Mouse (Mus musculus): Measurements from ENCODE around the gene Cyfip2.

Gene Cyfip2

DNA sequence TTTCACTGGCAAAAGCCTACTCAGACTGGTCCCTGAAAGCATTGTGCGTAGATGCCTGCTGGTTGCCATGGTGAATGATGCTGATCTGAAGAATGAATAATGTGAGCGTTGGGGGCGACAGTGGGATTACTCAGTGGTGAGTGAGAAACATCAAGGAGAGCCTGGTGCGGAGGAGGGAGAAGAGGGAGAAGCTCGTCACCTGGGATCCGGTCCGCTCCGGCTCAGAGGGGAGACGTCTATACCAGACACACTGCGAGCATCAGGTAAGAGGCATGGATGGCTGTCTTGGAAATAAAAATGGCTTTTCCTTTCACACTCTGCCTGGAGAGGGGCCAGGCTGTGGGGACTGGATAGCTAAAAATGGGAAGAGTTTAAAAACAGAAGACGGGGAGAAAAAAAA lies 77.3 kb downstream of the Cyfip2 start, which contains the start of gene Fndc9:
TSS of gene Fndc9 (plus strand) at position 198 of the 400 bp plus-strand sequence.
- DNase-seq (ENCODE audit: low spot score) = no peak

DNA sequence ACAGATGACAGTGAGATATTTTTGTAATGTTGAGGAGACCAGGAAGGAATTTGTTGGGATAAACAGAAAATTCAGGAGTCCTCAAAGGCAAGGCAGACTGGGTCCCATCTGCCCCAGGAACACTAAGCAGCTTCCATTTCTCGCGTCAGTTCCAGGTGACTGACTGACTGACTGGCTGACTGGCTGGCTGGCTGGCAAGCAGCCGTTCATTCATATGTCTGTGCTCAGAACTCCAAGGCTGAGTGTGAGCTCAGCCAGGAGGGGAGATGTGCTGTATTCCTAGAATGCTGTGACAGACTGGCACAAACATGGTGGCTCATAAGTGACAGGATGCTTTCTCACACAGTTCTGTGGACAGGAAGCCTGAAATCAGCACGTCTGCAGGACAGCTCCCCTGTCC lies 78.7 kb downstream of the Cyfip2 start:
- DNase-seq (ENCODE audit: low spot score) = no peak

DNA sequence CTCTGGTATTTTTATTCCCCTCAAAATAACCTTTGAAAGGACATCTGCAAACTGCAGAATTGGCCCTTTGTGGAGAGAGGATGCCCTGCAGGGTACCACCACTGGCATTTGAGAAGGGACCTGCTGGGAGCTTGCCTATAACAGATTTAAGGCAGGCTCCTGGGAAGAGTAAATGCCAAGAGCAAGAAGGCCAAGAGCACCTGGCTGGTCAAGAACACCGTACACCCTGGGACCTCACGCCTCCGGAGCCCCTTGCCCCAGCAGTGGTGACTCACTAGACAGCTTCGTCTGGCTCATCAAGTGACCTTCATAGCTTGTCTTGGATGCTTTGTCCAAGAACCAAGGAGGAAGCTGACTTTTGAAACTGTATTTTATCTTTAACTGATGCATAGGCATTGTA lies 79.9 kb downstream of the Cyfip2 start:
- no peak for DNase-seq (ENCODE audit: low spot score)

DNA sequence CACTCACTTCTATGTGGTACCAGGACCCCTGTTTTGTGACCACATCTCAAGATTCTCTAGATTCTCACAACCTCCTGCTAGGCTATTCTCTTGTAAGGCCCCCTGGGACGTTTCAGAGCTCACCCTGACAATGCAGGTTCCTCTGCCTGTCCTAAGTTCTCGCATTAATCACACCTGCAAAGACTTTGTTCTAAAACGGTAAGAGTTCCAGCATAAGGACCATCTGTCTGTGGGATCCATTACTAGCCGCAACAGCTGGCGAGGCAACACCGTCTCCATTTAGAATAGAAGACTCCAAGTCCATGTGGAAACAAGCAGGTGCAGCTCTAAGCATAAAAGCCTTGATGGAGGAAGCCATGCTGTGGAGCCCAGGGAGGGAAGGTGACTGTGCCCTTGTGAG lies 82.5 kb downstream of the Cyfip2 start:
- DNase-seq (ENCODE audit: low spot score) = no peak

DNA sequence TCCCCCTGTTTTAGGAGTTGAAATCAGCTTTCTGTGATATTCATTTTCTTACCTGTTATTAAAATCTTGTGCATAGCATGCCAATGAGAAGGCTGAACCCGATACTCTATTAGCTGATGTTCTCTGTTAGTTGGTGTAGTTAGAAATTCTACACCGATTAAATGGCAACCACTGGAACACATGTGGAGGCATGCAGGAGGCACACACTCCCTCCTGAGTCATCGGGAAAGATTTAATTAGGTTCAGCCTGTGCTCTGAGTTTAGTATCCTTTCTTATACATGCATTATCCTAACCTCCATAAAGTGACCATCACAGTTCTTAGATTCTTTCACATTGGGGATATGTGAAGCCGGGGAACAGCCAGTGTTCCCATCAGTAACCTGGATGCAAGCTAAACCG lies 87.3 kb downstream of the Cyfip2 start:
- DNase-seq (ENCODE audit: low spot score) = no peak

DNA sequence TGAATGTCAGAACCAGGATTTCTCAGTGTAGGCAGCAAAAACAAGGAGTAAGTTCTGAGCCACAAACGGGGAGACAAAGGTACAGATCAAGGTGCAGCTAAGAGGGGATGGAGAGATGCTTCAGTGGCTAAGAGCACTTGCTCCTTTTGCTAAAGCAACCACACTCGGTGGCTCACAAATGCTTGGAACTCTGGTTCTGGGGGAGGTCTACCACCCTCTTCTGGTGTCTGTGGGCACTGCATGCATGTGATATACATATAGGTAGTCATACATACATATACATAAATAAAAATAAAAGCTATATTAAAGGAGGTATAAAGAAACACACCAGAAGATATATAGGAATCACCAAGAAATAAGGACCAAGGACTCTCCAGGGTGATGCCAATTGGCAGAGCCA lies 89.1 kb downstream of the Cyfip2 start:
- DNase-seq (ENCODE audit: low spot score) = no peak

DNA sequence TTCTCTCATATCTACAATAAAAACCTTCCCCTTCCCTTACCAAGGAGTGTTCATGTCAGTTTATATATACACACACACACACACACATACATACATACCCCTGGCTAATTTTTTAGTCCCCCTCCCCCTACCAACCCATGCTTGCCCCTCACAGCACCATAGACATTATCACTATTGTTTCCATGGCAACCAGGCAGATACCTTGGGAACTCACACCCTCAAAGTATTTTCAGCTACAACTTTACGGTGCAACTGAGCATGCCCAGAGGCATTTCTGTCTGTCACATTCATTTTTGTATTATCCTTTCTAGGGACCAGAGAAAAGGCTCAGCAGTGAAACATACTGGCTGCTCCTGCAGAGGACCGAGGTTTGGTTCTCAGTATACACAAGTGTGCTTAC lies 92.4 kb downstream of the Cyfip2 start:
- DNase-seq (ENCODE audit: low spot score) = no peak

DNA sequence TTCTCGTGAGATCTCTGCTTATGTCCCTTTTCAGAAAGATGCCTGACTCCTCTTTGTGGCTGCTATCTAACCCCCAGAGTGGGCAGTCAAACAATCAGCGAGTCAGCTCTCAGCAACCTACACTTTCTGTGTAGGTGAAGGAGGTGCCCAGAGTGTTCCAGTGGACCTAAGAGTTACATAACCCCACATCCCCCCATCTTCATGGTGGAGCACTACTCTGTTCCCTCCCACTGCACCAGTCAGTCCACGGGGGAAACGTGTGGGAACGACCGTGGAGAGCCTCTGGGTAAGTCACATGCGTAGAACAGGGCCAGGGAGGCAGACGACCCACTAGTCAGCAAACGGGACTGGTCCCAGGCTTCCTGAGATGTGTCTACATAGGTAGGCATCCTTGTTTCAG lies 93.3 kb downstream of the Cyfip2 start:
- no peak for DNase-seq (ENCODE audit: low spot score)

DNA sequence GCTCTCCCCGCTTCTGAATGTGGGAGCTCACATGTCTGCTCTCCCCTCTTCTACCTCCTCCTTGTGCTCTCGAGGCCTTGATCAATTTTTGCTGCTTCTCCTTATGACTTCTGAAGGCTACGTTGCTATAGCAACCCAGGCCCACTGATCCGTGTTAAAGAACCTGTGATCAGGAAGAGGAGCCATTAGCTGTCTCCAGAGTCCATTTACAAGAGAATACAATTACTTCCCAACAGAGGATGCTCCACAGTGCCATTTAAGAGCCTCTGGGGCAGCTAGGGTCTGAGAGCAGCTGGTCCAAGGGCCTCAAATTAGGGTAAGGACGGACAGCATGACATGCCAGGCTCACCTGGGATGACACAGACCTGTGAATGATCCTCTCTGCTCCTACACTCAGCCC lies 94.1 kb downstream of the Cyfip2 start:
- no peak for DNase-seq (ENCODE audit: low spot score)

DNA sequence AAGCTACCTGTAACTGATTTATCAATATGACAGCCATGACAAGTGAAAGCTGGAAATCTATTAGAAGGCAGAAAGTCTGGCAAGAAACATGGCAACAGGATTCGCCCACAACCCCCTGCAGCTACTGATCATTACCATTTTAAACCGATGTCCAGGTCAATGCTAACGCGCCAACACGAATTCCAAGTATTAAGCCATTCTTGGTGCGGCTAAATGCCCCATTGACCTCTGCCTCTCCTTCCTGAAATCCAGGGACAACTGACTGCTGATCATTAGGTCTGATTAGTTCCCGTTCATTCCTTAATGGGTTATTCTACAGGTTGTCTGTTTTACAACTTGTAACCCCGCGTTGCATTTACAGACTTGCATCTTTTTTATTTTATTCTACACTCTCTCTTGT lies 95.0 kb downstream of the Cyfip2 start:
- DNase-seq (ENCODE audit: low spot score) = no peak

DNA sequence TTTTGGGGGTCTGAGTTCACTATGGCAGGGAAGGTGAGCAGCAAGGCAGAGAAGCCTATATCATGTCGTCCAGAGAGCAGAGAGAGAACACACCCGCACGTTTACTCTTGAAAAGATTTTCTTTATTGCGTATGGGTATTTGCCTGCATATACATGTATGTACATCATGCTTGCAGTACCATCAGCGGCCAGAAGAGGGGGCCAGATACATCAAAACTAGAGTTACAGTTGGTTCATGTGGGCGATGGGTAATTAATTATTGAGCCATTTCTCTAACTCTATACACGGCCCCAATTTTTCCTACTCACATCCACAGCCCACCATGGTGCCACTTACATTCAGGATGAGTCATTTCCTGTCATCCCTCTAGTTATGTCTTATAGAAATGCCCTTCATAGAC lies 96.0 kb downstream of the Cyfip2 start:
- DNase-seq (ENCODE audit: low spot score) = no peak

DNA sequence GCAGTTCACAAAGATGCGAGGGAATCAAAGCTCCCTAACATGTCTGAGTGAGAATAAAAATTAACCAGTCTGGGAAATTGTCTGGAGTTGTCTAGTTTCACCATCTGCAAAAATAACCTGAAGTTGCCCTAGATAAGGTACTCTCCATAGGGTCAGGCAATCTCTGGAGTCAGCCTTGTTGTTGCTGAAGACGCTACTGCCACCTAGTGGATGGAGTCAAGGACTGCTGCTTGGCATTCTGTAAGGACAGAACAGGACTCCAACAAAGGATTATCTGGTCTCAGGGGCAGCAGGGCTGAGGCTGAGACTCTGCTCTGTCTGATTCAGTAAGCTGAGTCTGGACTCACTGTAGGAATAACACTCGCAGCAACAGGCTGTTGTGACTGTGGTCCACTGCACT lies 97.3 kb downstream of the Cyfip2 start:
- no peak for DNase-seq (ENCODE audit: low spot score)

DNA sequence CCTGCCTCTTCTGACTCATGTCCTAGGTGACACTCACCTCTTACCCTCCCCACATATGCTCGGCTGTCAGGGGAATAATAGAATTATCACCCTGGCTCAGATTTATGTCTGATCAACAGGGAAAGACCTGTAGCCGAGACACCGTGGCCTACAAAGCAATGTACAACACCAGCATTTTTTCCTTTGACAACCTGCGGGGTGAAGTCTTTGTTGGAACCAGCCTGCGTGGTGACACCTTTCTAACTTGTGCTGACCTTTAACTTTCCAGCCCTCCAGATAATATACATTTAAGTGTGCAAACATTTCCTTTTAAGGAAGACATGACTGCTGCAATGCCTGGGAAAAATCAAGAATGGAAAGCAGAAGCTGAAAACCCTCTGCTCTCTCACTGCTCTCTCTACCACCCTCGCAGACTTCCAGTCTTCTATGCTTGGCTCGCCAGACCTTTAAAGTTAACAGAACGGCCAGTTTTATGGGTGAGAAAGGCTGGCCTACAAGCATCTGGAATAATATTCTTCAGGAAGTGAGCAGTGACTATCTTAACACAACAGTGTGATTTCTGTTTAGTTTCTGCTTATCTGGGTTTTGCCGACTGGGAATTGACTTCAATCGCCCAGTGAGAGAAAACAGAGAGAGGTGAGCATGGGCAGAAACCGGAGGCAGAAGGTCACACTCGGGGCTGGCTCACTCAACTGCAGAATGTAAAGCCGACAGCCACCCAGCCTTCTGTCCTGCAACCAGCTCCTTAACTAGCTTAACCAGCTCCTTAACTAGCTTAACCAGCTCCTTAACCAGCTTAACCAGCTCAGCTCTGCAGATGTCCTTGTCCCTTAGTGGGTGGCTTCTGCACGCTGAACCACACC lies 98.1 kb downstream of the Cyfip2 start:
- DNase-seq (ENCODE audit: low spot score) = no peak

DNA sequence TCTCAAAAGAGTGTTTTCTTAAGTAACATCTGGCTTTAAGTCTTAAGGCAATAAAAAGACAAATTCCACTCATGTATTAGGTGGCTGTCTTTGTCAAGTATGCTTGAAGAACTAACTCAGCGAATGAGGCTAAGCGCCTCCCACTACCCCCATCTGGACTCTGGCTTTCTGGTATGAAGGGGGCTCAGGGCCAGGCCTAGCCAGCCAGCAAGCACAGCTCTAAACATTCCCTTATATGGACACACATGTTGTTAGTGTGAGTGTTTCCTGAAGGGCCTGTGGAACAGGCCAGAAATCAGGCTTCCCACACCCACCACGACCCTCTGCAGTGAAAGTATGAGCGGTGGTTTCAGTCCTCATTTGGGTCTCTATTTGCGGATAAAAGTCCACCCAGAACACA lies 98.8 kb downstream of the Cyfip2 start:
- no peak for DNase-seq (ENCODE audit: low spot score)

DNA sequence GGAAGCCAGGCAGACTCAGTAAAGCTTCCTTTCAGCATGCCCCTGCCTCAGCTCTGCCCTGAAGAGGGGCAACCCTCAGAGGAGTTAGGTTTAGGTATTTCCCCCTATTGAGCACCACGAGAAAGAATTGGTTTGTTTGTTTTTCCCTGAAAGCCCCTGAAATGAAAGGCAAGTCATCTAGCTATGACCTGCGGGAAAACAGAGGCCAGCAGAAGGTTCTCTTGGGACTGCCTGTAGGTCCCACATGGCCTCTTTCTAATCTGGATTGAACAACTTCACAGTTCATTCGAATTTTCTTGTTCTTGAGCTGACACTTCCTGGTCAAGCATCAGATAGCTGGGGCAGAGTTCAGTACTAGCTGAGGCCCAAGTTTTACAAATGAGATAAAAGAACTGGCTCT lies 100.8 kb downstream of the Cyfip2 start:
- no peak for DNase-seq (ENCODE audit: low spot score)

DNA sequence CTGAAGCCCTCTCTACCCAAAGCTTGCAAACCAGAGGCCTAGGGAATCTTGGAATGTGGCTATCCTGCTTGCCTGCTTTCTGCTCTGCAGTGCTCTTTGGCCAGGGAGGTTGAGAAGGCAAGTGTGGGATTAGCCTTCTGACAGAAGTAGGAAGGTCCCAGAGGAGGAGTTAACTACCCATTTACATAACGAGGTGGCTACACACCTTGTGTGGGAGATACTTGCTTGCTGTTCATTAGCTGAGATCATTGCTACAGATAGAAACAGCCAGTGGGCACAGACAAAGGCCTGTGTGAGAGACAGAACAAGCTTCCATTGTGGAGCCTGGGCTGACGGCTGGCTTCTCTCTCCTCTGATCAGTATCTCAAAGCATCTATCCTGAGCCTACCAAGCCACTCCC lies 102.8 kb downstream of the Cyfip2 start:
- no peak for DNase-seq (ENCODE audit: low spot score)

DNA sequence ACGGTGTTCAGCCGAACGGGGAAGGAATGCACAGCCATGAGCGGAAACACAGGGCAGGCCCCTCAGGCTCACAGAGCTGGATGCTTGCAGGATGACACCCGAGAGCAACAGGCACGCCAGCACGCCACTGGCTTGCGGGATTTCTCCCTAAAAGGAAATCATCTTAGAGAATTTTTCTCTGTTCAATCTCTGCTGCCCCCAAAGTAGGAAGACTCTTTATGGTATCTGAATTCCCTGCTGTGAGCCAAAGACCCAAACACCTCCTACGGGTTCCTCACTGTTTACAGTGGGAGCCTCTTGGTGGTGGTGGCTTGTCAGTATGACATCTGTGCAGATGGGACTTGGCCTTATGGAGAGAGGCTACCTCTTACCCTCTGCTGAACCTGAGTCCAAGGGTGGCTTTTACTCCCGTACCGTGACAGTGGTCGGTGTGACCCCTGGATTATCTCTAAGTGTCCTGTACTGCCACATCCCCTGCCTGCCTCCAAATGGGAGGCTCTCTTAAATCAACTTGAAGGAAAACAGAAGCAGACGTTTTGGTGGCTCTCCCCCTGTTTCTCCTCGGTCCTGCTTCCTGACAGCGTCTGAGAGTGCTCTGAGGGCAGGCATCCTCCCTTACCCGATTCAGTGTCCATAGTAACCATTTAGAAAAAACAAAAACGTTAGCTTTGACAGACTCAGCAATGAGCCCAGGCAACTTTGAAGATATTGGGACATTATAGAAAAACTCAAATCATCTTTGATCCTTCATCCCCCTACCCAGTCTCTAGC lies 106.8 kb downstream of the Cyfip2 start:
- no peak for DNase-seq (ENCODE audit: low spot score)

DNA sequence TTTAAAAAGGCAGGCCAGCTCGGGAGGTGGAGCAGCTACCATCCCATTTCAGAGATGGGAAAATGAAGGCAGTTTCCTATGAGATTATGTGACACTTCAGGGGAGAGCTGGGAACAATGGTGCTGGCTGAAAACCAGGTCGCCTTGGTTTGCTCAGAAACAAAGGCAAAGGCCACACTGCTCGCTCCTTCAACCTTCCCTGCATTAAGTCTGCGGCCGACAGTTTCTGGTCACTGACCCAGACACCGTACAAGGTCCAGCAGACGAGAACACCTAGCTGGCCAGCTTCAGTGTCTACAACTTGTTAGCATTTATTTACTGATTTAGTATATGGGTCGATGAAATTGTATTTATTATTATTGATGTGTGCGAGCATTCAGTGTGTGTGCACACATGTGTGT lies 107.8 kb downstream of the Cyfip2 start:
- DNase-seq (ENCODE audit: low spot score) = no peak

DNA sequence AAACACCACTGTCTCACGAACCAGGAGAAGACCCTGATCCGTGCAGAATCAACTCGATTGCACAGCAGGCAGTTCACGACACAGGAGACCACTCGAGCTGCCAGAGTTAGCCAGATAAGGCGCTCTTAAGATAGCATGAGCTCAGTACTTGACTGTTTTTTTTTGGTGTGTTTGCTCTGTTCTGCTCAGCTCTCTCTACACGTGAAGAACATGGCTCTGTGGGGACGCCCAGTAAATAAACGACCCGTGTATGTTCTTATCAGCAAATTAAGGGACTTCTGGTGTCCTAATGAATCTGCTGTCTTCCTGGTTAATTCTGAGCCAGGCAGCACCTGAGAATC lies 110.1 kb downstream of the Cyfip2 start:
- DNase-seq (ENCODE audit: low spot score) = no peak

DNA sequence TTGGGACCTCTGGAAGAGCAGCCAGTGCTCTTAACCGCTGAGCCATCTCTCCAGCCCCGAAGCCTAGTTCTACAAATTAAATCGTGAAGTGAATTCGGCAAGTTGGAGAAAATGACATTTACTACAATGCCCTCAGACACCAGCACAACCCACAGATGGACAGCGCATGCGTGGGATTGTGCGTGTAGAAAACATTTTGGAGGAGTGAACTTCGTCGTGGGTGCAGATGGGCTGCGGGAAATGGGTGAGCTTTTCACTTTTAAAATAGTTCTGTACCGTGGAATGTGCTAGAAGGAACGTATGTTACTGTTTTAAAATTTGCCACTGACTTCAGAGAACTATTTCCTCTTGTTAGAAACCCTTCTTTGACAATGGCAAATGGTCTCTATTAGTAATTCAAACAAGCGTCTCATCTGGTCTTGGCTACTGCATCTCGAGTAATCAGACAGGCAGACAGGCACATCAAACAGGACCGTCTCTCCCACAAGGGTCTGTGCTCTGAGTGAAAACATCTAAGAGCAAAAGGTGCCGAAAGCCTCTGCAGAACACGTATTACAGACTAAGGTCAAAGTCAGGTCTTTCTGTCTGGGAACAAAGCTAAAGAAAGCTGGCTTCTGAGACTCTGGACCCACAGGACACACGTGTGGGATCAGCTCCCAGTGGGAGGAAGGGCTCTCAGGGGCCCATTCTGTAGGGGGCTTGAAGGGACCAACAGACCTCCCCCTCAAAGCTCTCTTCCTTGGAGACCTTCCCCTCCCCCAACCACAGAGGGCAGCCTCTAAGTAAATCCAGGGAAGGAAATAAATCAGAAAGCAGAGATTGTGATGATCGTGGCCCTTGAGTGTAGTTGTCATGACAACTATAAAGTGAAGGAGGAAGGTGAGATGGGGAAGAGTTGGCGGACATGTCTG lies 110.8 kb downstream of the Cyfip2 start:
- no peak for DNase-seq (ENCODE audit: low spot score)

DNA sequence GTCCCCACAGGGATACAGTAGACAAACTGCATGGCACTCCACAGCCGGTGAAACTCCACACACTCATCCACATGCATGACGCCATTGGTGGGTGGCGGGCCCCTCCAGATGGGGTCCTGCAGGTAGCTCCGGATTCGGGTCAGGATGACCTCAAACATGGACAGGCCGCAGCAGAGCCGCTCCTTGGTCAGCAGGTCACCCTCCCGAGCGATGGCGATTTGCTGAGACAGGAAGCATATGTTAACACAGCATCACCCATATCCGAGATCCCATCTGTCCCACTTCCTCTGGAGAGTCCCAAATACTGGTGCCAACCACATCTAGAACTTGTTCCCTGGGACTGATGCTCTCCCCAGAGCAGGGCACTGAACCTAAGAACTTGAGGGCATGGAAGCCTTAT lies 112.0 kb downstream of the Cyfip2 start:
- no peak for DNase-seq (ENCODE audit: low spot score)

DNA sequence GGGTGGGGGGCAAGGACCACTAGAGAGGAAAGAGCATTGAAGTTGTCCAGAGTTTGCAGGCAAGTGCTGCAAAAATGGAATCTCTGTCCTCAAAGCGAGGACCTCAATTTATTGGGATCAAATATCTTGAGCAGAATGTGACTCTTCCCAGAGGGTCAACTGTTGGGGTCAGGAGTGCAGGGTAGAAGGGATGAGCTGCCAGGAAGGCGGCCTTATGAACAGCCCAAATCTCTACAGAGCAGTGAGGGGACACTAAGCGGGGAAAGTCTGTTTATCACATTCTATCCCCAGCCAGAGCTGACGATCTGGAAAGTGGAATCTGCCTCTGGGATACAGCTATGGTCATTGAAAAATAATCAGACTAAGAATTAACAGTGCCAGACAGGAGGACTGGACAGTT lies 118.5 kb downstream of the Cyfip2 start:
- no peak for DNase-seq (ENCODE audit: low spot score)

DNA sequence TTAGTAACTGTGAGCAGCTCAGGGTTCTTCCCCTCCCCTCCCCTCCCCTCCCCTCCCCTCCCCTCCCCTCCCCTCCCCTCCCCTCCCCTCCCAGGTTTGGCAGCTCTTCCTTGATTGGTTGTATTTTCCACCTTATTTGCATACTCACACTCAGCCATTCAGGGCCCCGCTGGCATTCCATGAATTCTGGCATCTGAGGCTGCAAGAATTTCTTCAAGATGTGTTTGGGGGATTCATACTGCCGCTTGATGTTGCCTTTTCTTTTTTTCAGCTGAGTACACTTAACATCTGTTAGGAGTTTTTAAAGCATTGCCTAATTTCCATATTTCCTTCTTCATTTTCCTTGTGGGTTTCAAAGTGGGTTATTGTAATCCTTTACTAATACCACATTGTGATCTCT lies 124.4 kb downstream of the Cyfip2 start:
- DNase-seq (ENCODE audit: low spot score) = no peak
